Mouse (Mus musculus) C2C12 (cell line): ENCODE data around the gene AL732309.1. TPM values are rescaled to one million over a fixed set of nuclear protein-coding genes. Genes with fewer than 3 reads are reported as not detected.
A peak's percentile ranks its signal among the peaks of the same experiment; 100 is the strongest.

Experiments
- H3K27me3 ChIP-seq: one replicate; pipeline ENCODE4 v1.6.1; 2011; ENCODE audit not compliant: control insufficient read depth, insufficient read depth, insufficient read length
- H3K36me3 ChIP-seq: one replicate; pipeline ENCODE4 v1.6.1; 2011; ENCODE audit not compliant: control insufficient read depth, insufficient read depth
- H3K4me3 ChIP-seq: one replicate; pipeline ENCODE4 v1.5.1; 2011; ENCODE audit warnings: mild to moderate bottlenecking, control low read depth; ENCODE audit not compliant: poor library complexity, insufficient read depth, severe bottlenecking
- H3K79me2 ChIP-seq: one replicate; pipeline ENCODE4 v1.6.1; 2011; ENCODE audit not compliant: control insufficient read depth, insufficient read depth
- H3K79me3 ChIP-seq: one replicate; pipeline ENCODE4 v1.6.1; 2011; ENCODE audit warnings: low read depth, control low read depth
- H3ac ChIP-seq: one replicate; pipeline ENCODE3; 2011; ENCODE audit warnings: low read depth; ENCODE audit not compliant: control insufficient read depth, insufficient read length
- CEBPB ChIP-seq: IDR thresholded peaks from one replicate; pipeline ENCODE4 v1.6.1; 2011; ENCODE audit warnings: low read depth, mild to moderate bottlenecking, control low read depth, moderate library complexity
- CTCF ChIP-seq: IDR thresholded peaks from one replicate; pipeline ENCODE4 v1.5.1; 2011; ENCODE audit not compliant: control insufficient read depth, insufficient read depth, insufficient read length
- FOSL1 ChIP-seq: IDR thresholded peaks from one replicate; pipeline ENCODE4 v1.8.0; 2011; ENCODE audit warnings: mild to moderate bottlenecking, low read length; ENCODE audit not compliant: poor library complexity, insufficient read depth, severe bottlenecking
- MAX ChIP-seq: IDR thresholded peaks from one replicate; pipeline ENCODE4 v1.6.1; 2011; ENCODE audit warnings: mild to moderate bottlenecking, control low read depth
- MYOD1 ChIP-seq: IDR thresholded peaks from one replicate; pipeline ENCODE4 v1.6.1; 2011; ENCODE audit warnings: low read depth; ENCODE audit not compliant: control insufficient read depth, insufficient read length
- MYOG ChIP-seq: IDR thresholded peaks from one replicate; pipeline ENCODE4 v1.6.1; 2011; ENCODE audit not compliant: control insufficient read depth, insufficient read length; ENCODE audit errors: extremely low read depth
- USF1 ChIP-seq: IDR thresholded peaks from one replicate; pipeline ENCODE4 v1.6.1; 2011; ENCODE audit warnings: low read depth, mild to moderate bottlenecking, control low read depth, moderate library complexity
- polyA plus RNA-seq: library from polyadenylated mRNA; unstranded; fragments of >200 nt; fragmentation: generic; extraction: Trizol; gene quantifications from one replicate; pipeline ENCODE4 v1.2.1, GENCODE M21; 2012; ENCODE audit warnings: missing spikeins

AL732309.1 gene
- polyA plus RNA-seq, 1 experiment = 3.9 TPM

DNA sequence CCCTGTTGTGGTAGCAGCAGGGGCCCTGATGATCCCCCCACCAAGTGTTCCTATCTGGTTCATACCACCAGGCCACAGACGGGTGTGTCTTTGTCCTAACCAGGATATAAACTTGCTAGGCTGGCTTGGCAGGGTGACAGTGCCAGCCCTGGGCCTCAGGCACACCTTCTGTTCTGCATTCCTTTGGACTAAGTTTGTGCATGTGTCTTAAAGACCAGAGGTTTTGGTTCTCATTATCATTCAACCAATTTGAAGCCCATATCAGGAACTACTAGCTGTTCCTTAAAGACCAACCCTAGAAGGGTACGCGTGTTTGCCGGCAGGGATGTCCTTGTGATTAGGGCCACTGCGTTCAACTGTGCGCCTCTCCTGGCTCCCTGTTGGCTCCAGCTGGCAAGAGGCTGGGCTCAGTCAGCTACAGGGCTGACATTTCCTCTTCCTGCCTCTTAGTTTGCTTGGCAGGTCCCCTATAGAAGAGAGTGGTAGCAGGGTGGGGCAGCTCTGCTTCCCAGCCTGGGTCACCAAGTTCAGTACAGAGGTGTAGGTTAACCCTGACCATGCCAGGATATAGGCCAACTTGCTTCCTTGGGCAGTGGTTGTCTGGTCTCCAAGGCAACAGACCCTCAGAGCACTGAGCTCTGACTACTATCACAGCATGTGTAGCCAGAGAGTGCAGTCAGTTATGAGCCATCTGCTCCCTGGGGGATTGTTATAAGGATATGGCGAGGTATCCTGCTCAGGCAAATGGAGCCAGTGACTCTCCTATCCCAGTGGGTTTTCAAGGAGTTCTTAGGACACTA, 40.4 kb upstream of the AL732309.1 start:
- no peak overlapping the region for H3K4me3 ChIP-seq
- TF ChIP-seq CEBPB = no peak
- H3K27me3 ChIP-seq = peaks cover 38% of the 10 kb centered on the region

DNA sequence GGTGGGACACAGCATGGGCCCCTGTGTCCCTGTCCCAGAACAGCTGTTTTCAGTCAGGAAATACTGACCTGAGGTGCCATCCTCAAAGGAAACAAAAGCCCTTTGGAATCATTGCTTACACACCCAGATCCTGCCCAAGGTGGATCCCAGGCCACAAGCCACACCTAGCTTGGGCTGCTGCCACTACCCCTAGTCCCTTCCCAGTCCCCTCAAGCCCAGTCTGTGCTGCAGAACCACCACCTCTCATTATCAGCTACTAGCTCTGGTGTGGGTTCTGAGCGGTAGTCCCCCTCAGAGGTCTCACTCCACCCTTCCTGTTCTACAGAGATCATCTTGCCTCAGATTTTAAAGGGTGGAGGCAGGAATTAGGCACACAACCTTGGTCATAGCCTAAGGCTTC, 39.7 kb upstream of the AL732309.1 start:
- TF ChIP-seq MYOG (no peak), MAX (no peak), CEBPB (no peak), FOSL1 (no peak), USF1 (no peak), MYOD1 (no peak), CTCF (no peak)
- Histone ChIP-seq H3K36me3 (peaks cover 45% of the 10 kb centered on the region), H3ac (no peak overlapping the region), H3K79me3 (no peaks in the 10 kb centered on the region), H3K79me2 (no peaks in the 10 kb centered on the region), H3K4me3 (no peak overlapping the region), H3K27me3 (peaks cover 31% of the 10 kb centered on the region)

More for the DNA sequence above, 40.4 kb upstream of the AL732309.1 start:
- H3K79me2 ChIP-seq = no peaks in the 10 kb centered on the region
- peaks cover 39% of the 10 kb centered on the region for H3K36me3 ChIP-seq
- H3K79me3 ChIP-seq = no peaks in the 10 kb centered on the region
- H3ac ChIP-seq = no peak overlapping the region

DNA sequence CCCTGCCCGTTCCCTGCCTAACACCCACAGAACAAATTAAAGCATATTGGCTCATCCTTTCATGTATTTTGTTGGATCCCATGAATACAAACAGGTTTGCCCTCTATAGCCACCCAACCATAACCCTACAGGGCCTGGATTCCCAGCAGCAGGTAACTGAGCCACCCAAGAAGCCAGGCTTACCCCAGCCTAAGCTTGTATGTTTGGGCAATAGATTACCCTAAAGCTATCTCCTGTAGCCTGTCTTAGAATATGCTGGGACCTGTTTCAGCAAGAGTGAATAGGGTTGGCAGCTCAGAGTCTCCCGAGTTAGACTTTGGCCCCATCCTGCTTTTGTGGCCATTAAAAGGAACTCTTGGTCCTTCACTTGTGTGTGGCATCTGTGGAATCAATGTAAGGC, 38.9 kb upstream of the AL732309.1 start:
- H3K79me2 ChIP-seq = no peaks in the 10 kb centered on the region
- H3ac ChIP-seq = no peak overlapping the region
- H3K79me3 ChIP-seq = no peaks in the 10 kb centered on the region
- peaks cover 23% of the 10 kb centered on the region for H3K27me3 ChIP-seq
- no peak overlapping the region for H3K4me3 ChIP-seq
- H3K36me3 ChIP-seq = peaks cover 52% of the 10 kb centered on the region
- no peak for TF ChIP-seq MYOG
- TF ChIP-seq MAX = no peak
- no peak for TF ChIP-seq CEBPB
- no peak for TF ChIP-seq USF1
- TF ChIP-seq CTCF = no peak
- TF ChIP-seq FOSL1 = no peak
- no peak for TF ChIP-seq MYOD1

DNA sequence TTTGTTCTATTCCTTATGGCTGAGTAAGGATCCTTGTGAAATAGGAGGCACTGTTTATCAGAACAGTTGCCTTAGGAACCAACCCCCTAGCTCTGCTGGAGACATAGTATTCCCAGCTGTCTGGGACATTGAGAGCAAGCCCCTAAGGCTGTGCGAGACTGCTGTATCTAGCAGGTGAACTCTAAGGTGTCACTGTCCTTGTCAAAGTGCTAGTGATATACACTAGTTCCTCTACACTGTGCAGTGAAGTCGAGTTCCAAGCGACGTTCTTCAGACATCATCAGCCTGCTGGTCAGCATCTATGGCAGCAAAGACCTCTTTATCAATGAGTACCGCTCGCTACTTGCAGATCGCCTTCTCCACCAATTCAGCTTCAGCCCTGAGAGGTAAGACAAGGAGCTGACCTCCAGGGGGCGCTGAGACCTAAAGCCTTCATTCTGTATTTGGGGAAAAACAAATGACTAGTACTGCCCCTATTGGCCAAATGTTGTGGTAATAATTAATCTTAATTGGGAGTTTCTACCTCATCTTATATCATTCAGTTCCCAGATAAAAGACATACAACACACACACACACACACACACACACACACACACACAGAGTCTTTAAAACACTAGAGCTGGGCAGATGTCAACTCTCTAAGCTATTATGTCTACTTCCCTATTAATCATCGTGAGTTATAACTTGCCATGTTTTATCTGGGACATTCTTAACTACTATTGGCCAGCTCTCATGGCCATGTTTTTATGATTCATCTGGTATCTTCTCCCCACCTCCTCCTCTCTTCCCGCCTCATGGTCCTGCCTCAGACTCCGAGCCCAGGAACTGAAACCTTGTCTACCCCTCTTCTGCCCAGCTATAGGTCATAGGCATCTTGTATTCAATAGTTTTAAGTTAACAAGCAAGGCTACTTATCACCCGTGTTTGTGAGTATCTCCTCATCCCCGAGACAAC, 32.5 kb upstream of the AL732309.1 start:
- peaks cover 95% of the 10 kb centered on the region for H3K36me3 ChIP-seq
- no peak overlapping the region for H3K4me3 ChIP-seq
- H3K79me2 ChIP-seq = peaks cover 11% of the 10 kb centered on the region
- H3ac ChIP-seq = no peak overlapping the region
- H3K79me3 ChIP-seq = peaks cover 3% of the 10 kb centered on the region
- peak; percentile 48 for TF ChIP-seq CTCF
- TF ChIP-seq MYOG = no peak
- TF ChIP-seq MYOD1 = no peak
- TF ChIP-seq FOSL1 = no peak
- no peak for TF ChIP-seq CEBPB
- TF ChIP-seq MAX = peak; percentile 20
- no peak for TF ChIP-seq USF1
- H3K27me3 ChIP-seq = no peaks in the 10 kb centered on the region

- H3K79me3 ChIP-seq = peaks cover 29% of the 10 kb centered on the region
- H3ac ChIP-seq = peak overlapping the region; percentile 78
- H3K27me3 ChIP-seq = no peaks in the 10 kb centered on the region
- H3K79me2 ChIP-seq = peaks cover 56% of the 10 kb centered on the region
- TF ChIP-seq MYOD1 (no peak), CTCF (no peak), MYOG (no peak), MAX (no peak), FOSL1 (no peak), CEBPB (no peak), USF1 (no peak)
- H3K4me3 ChIP-seq = peak overlapping the region; percentile 97
- peaks cover 65% of the 10 kb centered on the region for H3K36me3 ChIP-seq
These were observed 26.3 kb upstream of the AL732309.1 start for GRCm38 (mm10) chr2:25273010-25273409.

GRCm38 (mm10) chr2:25272515-25272914, 25.9 kb upstream of the AL732309.1 start:
- peaks cover 59% of the 10 kb centered on the region for H3K79me2 ChIP-seq
- H3K27me3 ChIP-seq = no peaks in the 10 kb centered on the region
- H3K36me3 ChIP-seq = peaks cover 62% of the 10 kb centered on the region
- H3K4me3 ChIP-seq = peak overlapping the region; percentile 97
- TF ChIP-seq MAX (no peak), FOSL1 (no peak), USF1 (no peak)
- H3ac ChIP-seq = peak overlapping the region; percentile 78
- peaks cover 30% of the 10 kb centered on the region for H3K79me3 ChIP-seq
